In genomic region chr9:106319095-106319494, GRCm38 (mm10) we compare ENCODE assay signal across 13 mouse cellular contexts. TPM values are rescaled to one million over a fixed set of nuclear protein-coding genes. Genes with fewer than 3 reads are reported as not detected.
DNase-seq lines count a peak whose midpoint lies in the region; ATAC-seq and TF ChIP-seq lines count a peak whose summit lies in the region.
"Had no signal": no experiment of that assay in that cellular context is flagged by ENCODE, and none has a peak within 500 bp of the region (broad histone marks: within the 10 kb centered on the region; RNA-seq: fewer than 3 reads in every experiment).

No protein-coding gene starts in this region.

- no peak overlapping the region for H3K4me3 ChIP-seq in kidney, embryonic 16.5 days (ENCODE audit: low read length)
- no peak overlapping the region for H3K4me3 ChIP-seq in kidney, adult 2 months (ENCODE audit: insufficient read depth, low read depth, low read length)
- no peak overlapping the region for H3K4me3 ChIP-seq in cortical plate, adult 2 months (ENCODE audit: insufficient read depth, low read length)
- H3K4me3 ChIP-seq in heart, embryonic 15.5 days: no peak overlapping the region
- H3K4me3 ChIP-seq: lung, embryonic 15.5 days had no signal

- H3K36me3 ChIP-seq in kidney, embryonic 16.5 days (ENCODE audit: insufficient read depth, low read length): no peaks in the 10 kb centered on the region
- H3K36me3 ChIP-seq in kidney, adult 2 months (ENCODE audit: control insufficient read depth, insufficient read depth, low read length): no peaks in the 10 kb centered on the region
- H3K36me3 ChIP-seq in heart, embryonic 15.5 days: no peaks in the 10 kb centered on the region; the same call in 1 of the 2 replicates
- H3K36me3 ChIP-seq: lung, embryonic 15.5 days had no signal

- 29% methylated on average over 2 of the region's 2 CpGs for WGBS in kidney, embryonic 16.5 days
- 48% methylated on average over 2 of the region's 2 CpGs for WGBS in kidney, adult 2 months
- WGBS in heart, embryonic 15.5 days: 9% methylated on average over 2 of the region's 2 CpGs

- H3K27me3 ChIP-seq in kidney, embryonic 16.5 days (ENCODE audit: insufficient read depth, low read length): no peaks in the 10 kb centered on the region
- H3K27me3 ChIP-seq in kidney, adult 2 months (replicated peaks; ENCODE audit: control insufficient read depth, insufficient read depth, low read length): no peaks in the 10 kb centered on the region
- H3K27me3 ChIP-seq in heart, embryonic 15.5 days: no peaks in the 10 kb centered on the region
- H3K27me3 ChIP-seq: lung, embryonic 15.5 days had no signal

- peak; percentile 31; the same call in 1 of the 2 replicates for ATAC-seq in kidney, embryonic 16.5 days (ENCODE audit: low FRiP score, low TSS enrichment)
- ATAC-seq in heart, embryonic 15.5 days (replicated peaks; ENCODE audit: insufficient number of reproducible peaks, insufficient read depth, low FRiP score, low read depth): peak; percentile 43
- no peak for ATAC-seq in megakaryocyte-erythroid progenitor cell, adult 5-6 weeks (replicated peaks; ENCODE audit: low FRiP score, low TSS enrichment, poor library complexity, severe bottlenecking)
- ATAC-seq: activated CD4-positive, CD25-positive, alpha-beta regulatory T cell, adult 4 months; hindbrain, embryonic 16.5 days had no signal

- TF ChIP-seq CTCF in kidney, adult 2 months (conservative IDR thresholded peaks at IDR 0.05; ENCODE audit: insufficient read depth, insufficient read length, low read depth, low read length): no peak
- no peak for TF ChIP-seq CTCF in cortical plate, adult 2 months (IDR thresholded peaks at IDR 0.05; ENCODE audit: extremely low read depth, insufficient read depth, low read length)

- no peaks in the 10 kb centered on the region for H3K9me3 ChIP-seq in kidney, embryonic 16.5 days (ENCODE audit: low read length)
- no peaks in the 10 kb centered on the region for H3K9me3 ChIP-seq in heart, embryonic 15.5 days (replicated peaks)
- H3K9me3 ChIP-seq: lung, embryonic 15.5 days had no signal

- TF ChIP-seq POLR2A in kidney, adult 2 months (IDR thresholded peaks at IDR 0.05; ENCODE audit: low read depth, low read length): no peak
- TF ChIP-seq POLR2A in cortical plate, adult 2 months (IDR thresholded peaks at IDR 0.05; ENCODE audit: extremely low read depth, insufficient read depth, low read length): no peak

- no peak overlapping the region for H3K9ac ChIP-seq in kidney, embryonic 16.5 days (replicated peaks; ENCODE audit: low read length)
- 0 out of 2 replicates have a peak overlapping the region, but pooled peaks have one; percentile 3 for H3K9ac ChIP-seq in heart, embryonic 15.5 days
- H3K9ac ChIP-seq: lung, embryonic 15.5 days had no signal

- H3K4me2 ChIP-seq in kidney, embryonic 16.5 days (replicated peaks; ENCODE audit: low read depth, low read length): no peak overlapping the region
- no peak overlapping the region for H3K4me2 ChIP-seq in heart, embryonic 15.5 days
- H3K4me2 ChIP-seq: lung, embryonic 15.5 days had no signal

- DNase-seq in kidney, adult 2 months: no peak
- peak; percentile 37 for DNase-seq in adrenal gland, postnatal 10 days
- DNase-seq in testis, postnatal 14 days (ENCODE audit: low spot score): no peak
- no peak for DNase-seq in lung, postnatal 10 days
- DNase-seq: cerebellum, adult 9-11 months; layer of hippocampus, adult 9-11 months had no signal

- peaks cover 14% of the 10 kb centered on the region; the same call in 1 of the 2 replicates for H3K4me1 ChIP-seq in kidney, embryonic 16.5 days (ENCODE audit: insufficient read depth, low read length)
- H3K4me1 ChIP-seq in kidney, adult 2 months (ENCODE audit: control insufficient read depth, insufficient read depth, low read length): no peaks in the 10 kb centered on the region; the same call in 1 of the 2 replicates
- H3K4me1 ChIP-seq in cortical plate, adult 2 months (ENCODE audit: control insufficient read depth, insufficient read depth, low read length): peaks cover 18% of the 10 kb centered on the region
- peaks cover 34% of the 10 kb centered on the region for H3K4me1 ChIP-seq in heart, embryonic 15.5 days (replicated peaks)

- peak overlapping the region; percentile 34; the same call in 1 of the 2 replicates for H3K27ac ChIP-seq in kidney, embryonic 16.5 days (ENCODE audit: low read length)
- no peak overlapping the region for H3K27ac ChIP-seq in kidney, adult 2 months (ENCODE audit: insufficient read depth, low read depth, low read length)
- H3K27ac ChIP-seq in cortical plate, adult 2 months (ENCODE audit: insufficient read depth, low read length): peak overlapping the region; percentile 72
- H3K27ac ChIP-seq in heart, embryonic 15.5 days: peak overlapping the region; percentile 67
- H3K27ac ChIP-seq: lung, embryonic 15.5 days had no signal

RNA-seq across cellular contexts. Expression of gene Poc1a, which starts 38.2 kb away (rescaled TPM):
- polyA plus RNA-seq in kidney, embryonic 16.5 days (2015; fragmentation: Nextera tagmentation; extraction: Ambion mirVana): 28.4 and 29.2 TPM in 2 replicates
- polyA plus RNA-seq in kidney, adult 2 months (2012; rRNA removed): 5.8 and 6.1 TPM in 2 replicates
- 1 to 10 TPM; 7.3 to 8.8 TPM for total RNA-seq in adrenal gland, postnatal 10 days (2021)
- polyA plus RNA-seq in cortical plate, adult 2 months (2012; rRNA removed): 32.6 and 34.8 TPM in 2 replicates
- 23.7 and 26.8 TPM in 2 replicates for polyA plus RNA-seq in heart, embryonic 15.5 days (2015; fragmentation: Nextera tagmentation; extraction: Ambion mirVana)
- 29.1 and 48.1 TPM in 2 replicates for total RNA-seq in megakaryocyte-erythroid progenitor cell, adult 5-6 weeks (2014; fragmentation: Nextera tagmentation)
- total RNA-seq in megakaryocyte-erythroid progenitor cell, adult 5-6 weeks (2017): 28.1 and 40.0 TPM in 2 replicates

RNA-seq across cellular contexts. Expression of gene Dusp7, which starts 49.3 kb away (rescaled TPM):
- polyA plus RNA-seq in kidney, embryonic 16.5 days (2015; fragmentation: Nextera tagmentation; extraction: Ambion mirVana): 13.6 and 13.7 TPM in 2 replicates
- polyA plus RNA-seq in kidney, adult 2 months (2012; rRNA removed): 38.8 and 44.1 TPM in 2 replicates
- total RNA-seq in adrenal gland, postnatal 10 days (2021): 10 to 100 TPM; 21.0 to 26.1 TPM
- 128 and 130 TPM in 2 replicates for polyA plus RNA-seq in cortical plate, adult 2 months (2012; rRNA removed)
- 8.9 and 13.8 TPM in 2 replicates for polyA plus RNA-seq in heart, embryonic 15.5 days (2015; fragmentation: Nextera tagmentation; extraction: Ambion mirVana)
- 19.0 and 22.9 TPM in 2 replicates for total RNA-seq in megakaryocyte-erythroid progenitor cell, adult 5-6 weeks (2014; fragmentation: Nextera tagmentation)
- total RNA-seq in megakaryocyte-erythroid progenitor cell, adult 5-6 weeks (2017): 3.2 and 7.2 TPM in 2 replicates
